Mouse (Mus musculus): Measurements from ENCODE around the gene Ptpra.

- TF ChIP-seq GATA1 (IDR thresholded peaks at IDR 0.05; ENCODE audit: low read length) (no peak), TAL1 (IDR thresholded peaks at IDR 0.05; ENCODE audit: low read length) (no peak)
Observed at GRCm38 (mm10) chr2:130491587-130491986, 41.5 kb downstream of the Ptpra start.
